Mouse (Mus musculus): ENCODE data around the gene H13.

GRCm38 (mm10) chr2:152629239-152629638, 40.0 kb upstream of the H13 start:
- TF ChIP-seq CTCF (IDR thresholded peaks at IDR 0.05; ENCODE audit: low read depth) (no peak), EP300 (IDR thresholded peaks at IDR 0.05; ENCODE audit: low read depth) (no peak)

Measured in liver, embryonic 14.5 days (tissue).